Mouse (Mus musculus) neural tube, embryonic 11.5 days (tissue): ENCODE data around the gene Osbpl6. TPM values are rescaled to one million over a fixed set of nuclear protein-coding genes. Genes with fewer than 3 reads are reported as not detected.

Experiments used
- ATAC-seq: fragments of 200-750 bp; cut with Nextera tagmentation; 2 replicates; pipeline ENCODE4 v1.8.0; 2017; ENCODE audit warnings: moderate number of reproducible peaks, mild to moderate bottlenecking, moderate TSS enrichment, moderate library complexity; ENCODE audit not compliant: insufficient read depth, low FRiP score, low TSS enrichment
- DNase-seq: peaks from one replicate; pipeline ENCODE4 v3.0.0-alpha.2; 2015; ENCODE audit warnings: low spot score
- H3K27ac ChIP-seq: fragments of 300-500 bp; sonication (generic); 2 replicates; pipeline ENCODE4 v1.5.1; 2014; ENCODE audit warnings: low read depth, mild to moderate bottlenecking, low read length
- H3K27me3 ChIP-seq: fragments of 300-500 bp; sonication (generic); 2 replicates; pipeline ENCODE4 v1.6.1; 2014; ENCODE audit warnings: mild to moderate bottlenecking, low read length, mixed read lengths; ENCODE audit not compliant: control insufficient read depth, insufficient read depth
- H3K36me3 ChIP-seq: fragments of 300-500 bp; sonication (generic); 2 replicates; pipeline ENCODE4 v1.6.1; 2014; ENCODE audit warnings: mild to moderate bottlenecking, low read length, moderate library complexity, mixed read lengths; ENCODE audit not compliant: control insufficient read depth, insufficient read depth
- H3K4me1 ChIP-seq: fragments of 300-500 bp; sonication (generic); 2 replicates; pipeline ENCODE4 v1.6.1; 2014; ENCODE audit warnings: low read length, mixed read lengths; ENCODE audit not compliant: control insufficient read depth, insufficient read depth
- H3K4me2 ChIP-seq: fragments of 300-500 bp; sonication (generic); 2 replicates; pipeline ENCODE4 v1.6.1; 2014; ENCODE audit warnings: low read depth, mild to moderate bottlenecking, moderate library complexity
- H3K4me3 ChIP-seq: fragments of 300-500 bp; sonication (generic); 2 replicates; pipeline ENCODE4 v1.5.1; 2014; ENCODE audit warnings: low read depth, low read length
- H3K9ac ChIP-seq: fragments of 300-500 bp; sonication (generic); 2 replicates; pipeline ENCODE4 v1.6.1; 2014; ENCODE audit warnings: mild to moderate bottlenecking, low read length
- H3K9me3 ChIP-seq: fragments of 300-500 bp; sonication (generic); 2 replicates; pipeline ENCODE4 v1.6.1; 2016; ENCODE audit warnings: low read length; ENCODE audit not compliant: control insufficient read depth
- WGBS: fragments of 180-500 bp; shearing (Covaris S2); extraction: QIAGEN DNeasy Blood & Tissue Kit; methylation state at CpG from one replicate; pipeline ENCODE4 v1.1.7; 2014; 5-methylcytosine and 5-hydroxymethylcytosine counted together
- polyA plus RNA-seq: library from polyadenylated mRNA; unstranded; fragments of >200 nt; fragmentation: Nextera tagmentation; extraction: Ambion mirVana; gene quantifications from 2 replicates; pipeline ENCODE4 v1.2.1, GENCODE M21; 2014

The Osbpl6 gene
- polyA plus RNA-seq, 1 experiment from 2014 or later = 20.3 TPM

GRCm38 (mm10) chr2:76548836-76549235, 142.5 kb downstream of the Osbpl6 start:
- WGBS = 82% methylated on average over 7 of the region's 7 CpGs
- DNase-seq (no peak), ATAC-seq (no peak)

GRCm38 (mm10) chr2:76549316-76549715, 143.0 kb downstream of the Osbpl6 start:
- DNase-seq = no peak
- no peaks in the 10 kb centered on the region for H3K9me3 ChIP-seq
- no peak overlapping the region for H3K4me2 ChIP-seq
- no peaks in the 10 kb centered on the region for H3K27me3 ChIP-seq
- H3K4me1 ChIP-seq = no peaks in the 10 kb centered on the region
- H3K36me3 ChIP-seq = no peaks in the 10 kb centered on the region
- H3K9ac ChIP-seq = no peak overlapping the region
- H3K4me3 ChIP-seq = no peak overlapping the region
- 64% methylated on average over 12 of the region's 12 CpGs for WGBS
- ATAC-seq = no peak
- no peak overlapping the region for H3K27ac ChIP-seq

More at GRCm38 (mm10) chr2:76548836-76549235, 142.5 kb downstream of the Osbpl6 start:
- H3K9me3 ChIP-seq = no peaks in the 10 kb centered on the region
- H3K27me3 ChIP-seq = no peaks in the 10 kb centered on the region
- no peaks in the 10 kb centered on the region for H3K4me1 ChIP-seq
- no peaks in the 10 kb centered on the region for H3K36me3 ChIP-seq
- no peak overlapping the region for H3K9ac ChIP-seq
- H3K27ac ChIP-seq = no peak overlapping the region
- no peak overlapping the region for H3K4me3 ChIP-seq
- H3K4me2 ChIP-seq = no peak overlapping the region

- 85% methylated on average over 11 of the region's 11 CpGs for WGBS
- Histone ChIP-seq H3K4me2 (no peak overlapping the region), H3K36me3 (no peaks in the 10 kb centered on the region), H3K27ac (no peak overlapping the region), H3K4me3 (no peak overlapping the region), H3K4me1 (no peaks in the 10 kb centered on the region), H3K9me3 (no peaks in the 10 kb centered on the region), H3K27me3 (no peaks in the 10 kb centered on the region), H3K9ac (no peak overlapping the region)
- no peak for DNase-seq
- ATAC-seq = no peak
Measured at GRCm38 (mm10) chr2:76555852-76556558, 149.7 kb downstream of the Osbpl6 start.

GRCm38 (mm10) chr2:76560146-76560545, 153.8 kb downstream of the Osbpl6 start:
- H3K4me3 ChIP-seq = no peak overlapping the region
- WGBS = 90% methylated on average over 10 of the region's 10 CpGs
- H3K9me3 ChIP-seq = no peaks in the 10 kb centered on the region
- H3K9ac ChIP-seq = no peak overlapping the region
- DNase-seq (no peak), ATAC-seq (no peak)
- no peaks in the 10 kb centered on the region for H3K27me3 ChIP-seq
- H3K27ac ChIP-seq = no peak overlapping the region
- no peaks in the 10 kb centered on the region for H3K4me1 ChIP-seq
- no peaks in the 10 kb centered on the region for H3K36me3 ChIP-seq
- no peak overlapping the region for H3K4me2 ChIP-seq

- Histone ChIP-seq H3K4me3 (no peak overlapping the region), H3K4me1 (no peaks in the 10 kb centered on the region), H3K9ac (no peak overlapping the region), H3K36me3 (no peaks in the 10 kb centered on the region), H3K9me3 (no peaks in the 10 kb centered on the region), H3K27me3 (no peaks in the 10 kb centered on the region), H3K27ac (no peak overlapping the region), H3K4me2 (no peak overlapping the region)
- ATAC-seq (no peak), DNase-seq (no peak)
- WGBS = 85% methylated on average over 4 of the region's 4 CpGs
Measured at GRCm38 (mm10) chr2:76563862-76564261, 157.6 kb downstream of the Osbpl6 start.

GRCm38 (mm10) chr2:76566933-76567551, 160.7 kb downstream of the Osbpl6 start:
- DNase-seq = no peak
- no peaks in the 10 kb centered on the region for H3K9me3 ChIP-seq
- no peak overlapping the region for H3K27ac ChIP-seq
- H3K9ac ChIP-seq = no peak overlapping the region
- no peaks in the 10 kb centered on the region for H3K27me3 ChIP-seq
- H3K4me1 ChIP-seq = no peaks in the 10 kb centered on the region
- no peak overlapping the region for H3K4me2 ChIP-seq
- H3K4me3 ChIP-seq = no peak overlapping the region
- WGBS = 83% methylated on average over 8 of the region's 8 CpGs
- no peak for ATAC-seq
- no peaks in the 10 kb centered on the region for H3K36me3 ChIP-seq

GRCm38 (mm10) chr2:76571543-76571942, 165.2 kb downstream of the Osbpl6 start:
- Histone ChIP-seq H3K4me1 (no peaks in the 10 kb centered on the region), H3K4me2 (no peak overlapping the region), H3K9me3 (no peaks in the 10 kb centered on the region), H3K4me3 (no peak overlapping the region), H3K36me3 (no peaks in the 10 kb centered on the region), H3K27ac (no peak overlapping the region), H3K27me3 (no peaks in the 10 kb centered on the region), H3K9ac (no peak overlapping the region)
- ATAC-seq = no peak
- WGBS = 82% methylated on average over 10 of the region's 10 CpGs
- no peak for DNase-seq

- no peak for DNase-seq
- H3K9me3 ChIP-seq = no peaks in the 10 kb centered on the region
- no peak for ATAC-seq
- H3K4me2 ChIP-seq = no peak overlapping the region
- H3K4me1 ChIP-seq = no peaks in the 10 kb centered on the region
- no peak overlapping the region for H3K9ac ChIP-seq
- H3K36me3 ChIP-seq = no peaks in the 10 kb centered on the region; the same call in 1 of the 2 replicates
- H3K4me3 ChIP-seq = no peak overlapping the region
- H3K27me3 ChIP-seq = no peaks in the 10 kb centered on the region
- WGBS = 89% methylated on average over 8 of the region's 8 CpGs
- no peak overlapping the region for H3K27ac ChIP-seq
Measured at GRCm38 (mm10) chr2:76578911-76579310, 172.6 kb downstream of the Osbpl6 start.

- WGBS = 92% methylated on average over 13 of the region's 13 CpGs
- H3K27me3 ChIP-seq = no peaks in the 10 kb centered on the region
- no peaks in the 10 kb centered on the region for H3K4me1 ChIP-seq
- H3K9me3 ChIP-seq = no peaks in the 10 kb centered on the region
- H3K9ac ChIP-seq = no peak overlapping the region
- DNase-seq (no peak), ATAC-seq (no peak)
- no peak overlapping the region for H3K4me3 ChIP-seq
- H3K4me2 ChIP-seq = no peak overlapping the region
- no peak overlapping the region for H3K27ac ChIP-seq
- H3K36me3 ChIP-seq = no peaks in the 10 kb centered on the region; the same call in 1 of the 2 replicates
Measured at GRCm38 (mm10) chr2:76585090-76585489, 178.8 kb downstream of the Osbpl6 start.
